Mouse (Mus musculus) ovary, postnatal 10 days (tissue): Measurements from ENCODE around the gene Cln6.
"Not testable (repeated sequence)": the region's sequence is repeated elsewhere in the genome, so short reads cannot be mapped to it uniquely, and the experiment has no call there.

Experiments used
- DNase-seq: peaks from one replicate; pipeline ENCODE4 v3.0.0; 2022; ENCODE audit warnings: low spot score

Cln6 gene

DNA sequence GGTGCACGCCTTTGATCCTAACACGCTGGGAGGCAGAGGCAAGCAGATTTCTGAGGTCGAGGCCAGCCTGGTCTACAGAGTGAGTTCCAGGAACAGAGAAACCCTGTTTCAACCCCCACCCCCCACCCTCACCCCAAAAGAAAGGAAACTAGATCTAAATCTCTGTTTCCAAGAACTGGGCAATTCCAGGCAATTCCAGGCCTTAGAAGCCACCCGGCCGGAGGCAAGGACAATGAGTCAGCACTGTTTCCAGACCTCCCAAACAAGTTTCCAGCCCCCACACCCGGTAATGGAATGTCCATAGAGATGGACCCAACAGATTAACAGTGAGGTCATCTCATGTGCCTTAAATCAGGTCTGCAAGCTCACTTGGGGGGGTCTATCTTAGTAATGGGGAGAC, 8.7 kb upstream of the Cln6 start:
- no peak for DNase-seq

DNA sequence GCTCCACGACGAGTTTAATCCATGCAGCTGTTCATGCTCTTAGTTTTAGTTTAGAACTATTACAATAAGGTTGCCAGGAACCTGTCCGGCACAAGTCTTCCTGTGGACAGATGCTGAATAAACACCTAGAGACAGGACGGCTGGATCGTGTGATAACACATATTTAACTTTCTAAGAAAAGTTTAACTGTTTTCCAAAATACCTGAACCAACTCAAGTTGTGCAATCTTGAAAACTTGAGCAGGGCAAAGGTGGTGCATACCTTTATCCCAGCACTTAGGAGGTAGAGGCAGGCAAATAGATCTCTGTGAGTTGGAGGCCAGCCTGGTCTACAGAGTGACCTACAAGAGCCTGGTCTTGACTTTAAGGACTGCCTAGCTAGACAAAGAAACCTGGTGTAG, 3.7 kb upstream of the Cln6 start:
- DNase-seq = no peak

DNA sequence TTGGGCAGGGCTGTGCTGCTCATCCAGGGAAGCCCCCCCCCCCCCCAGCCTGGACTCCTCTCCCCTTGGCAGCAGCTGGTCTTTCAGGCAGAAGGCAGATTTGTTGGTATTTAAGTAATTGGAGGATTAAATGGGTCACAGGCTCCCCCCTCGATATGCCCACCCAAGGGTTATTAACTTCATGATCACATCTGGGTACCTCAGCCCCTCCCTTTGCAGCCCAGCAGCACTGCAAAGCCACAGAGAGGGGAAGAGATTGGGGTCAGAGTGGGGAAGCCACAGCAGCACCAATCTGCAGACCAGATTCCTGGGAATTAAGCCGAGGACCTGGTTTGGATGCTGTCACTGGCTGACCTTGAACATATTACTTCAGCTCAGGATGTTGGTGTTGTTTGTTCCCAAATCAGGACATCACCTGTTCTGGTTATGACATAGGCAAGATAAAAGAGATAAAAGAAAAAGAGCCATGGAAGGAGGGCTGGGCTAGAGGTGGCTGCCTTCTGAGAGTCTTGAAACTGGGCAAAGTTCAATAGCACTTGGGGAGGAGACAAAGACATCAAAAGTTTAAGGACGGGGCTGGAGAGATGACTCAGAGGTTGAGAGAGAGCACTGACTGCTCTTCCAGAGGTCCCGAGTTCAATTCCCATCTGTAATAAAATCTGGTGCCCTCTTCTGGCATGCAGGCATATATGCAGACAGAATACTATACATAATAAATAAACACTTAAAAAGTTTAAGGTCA, 2.7 kb upstream of the Cln6 start:
- DNase-seq = no peak

DNA sequence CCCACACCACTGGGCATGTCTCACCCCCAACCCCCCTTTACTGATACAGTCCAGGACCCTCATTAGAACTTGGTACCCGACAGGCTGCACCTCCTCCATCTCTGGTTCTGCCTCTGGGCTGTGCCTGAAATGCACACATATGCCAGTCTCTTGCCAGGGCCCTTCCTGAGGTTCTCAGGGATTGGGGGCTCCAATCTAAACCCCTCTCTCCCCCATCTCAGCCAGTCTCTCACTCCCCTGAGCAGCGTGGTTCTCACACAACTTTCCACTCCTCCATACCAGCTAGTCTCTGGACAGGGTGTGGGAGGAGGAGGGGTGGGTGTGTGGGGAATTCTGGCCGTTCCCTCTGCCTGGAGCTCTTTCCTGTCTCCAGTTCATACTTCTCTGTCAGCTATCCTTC, 974 bp upstream of the Cln6 start:
- DNase-seq = no peak

DNA sequence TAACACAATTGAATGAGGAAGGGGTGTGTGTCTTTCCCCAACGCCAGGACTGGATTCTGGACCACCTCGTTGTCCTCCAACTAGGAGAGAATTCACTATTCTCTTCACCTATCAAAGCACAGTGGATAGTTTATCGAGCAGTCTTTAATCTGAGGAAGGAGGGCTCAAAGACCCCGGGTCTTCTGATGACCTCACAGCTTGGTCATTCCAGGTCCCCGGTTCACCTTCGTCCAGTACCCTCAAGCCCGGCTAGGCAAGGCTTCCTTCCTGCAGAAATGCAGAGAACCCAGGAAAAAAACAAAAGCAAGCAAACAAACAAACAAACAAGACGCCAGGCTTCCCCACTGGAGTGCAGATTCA, 459 bp upstream of the Cln6 start:
- no peak for DNase-seq

DNA sequence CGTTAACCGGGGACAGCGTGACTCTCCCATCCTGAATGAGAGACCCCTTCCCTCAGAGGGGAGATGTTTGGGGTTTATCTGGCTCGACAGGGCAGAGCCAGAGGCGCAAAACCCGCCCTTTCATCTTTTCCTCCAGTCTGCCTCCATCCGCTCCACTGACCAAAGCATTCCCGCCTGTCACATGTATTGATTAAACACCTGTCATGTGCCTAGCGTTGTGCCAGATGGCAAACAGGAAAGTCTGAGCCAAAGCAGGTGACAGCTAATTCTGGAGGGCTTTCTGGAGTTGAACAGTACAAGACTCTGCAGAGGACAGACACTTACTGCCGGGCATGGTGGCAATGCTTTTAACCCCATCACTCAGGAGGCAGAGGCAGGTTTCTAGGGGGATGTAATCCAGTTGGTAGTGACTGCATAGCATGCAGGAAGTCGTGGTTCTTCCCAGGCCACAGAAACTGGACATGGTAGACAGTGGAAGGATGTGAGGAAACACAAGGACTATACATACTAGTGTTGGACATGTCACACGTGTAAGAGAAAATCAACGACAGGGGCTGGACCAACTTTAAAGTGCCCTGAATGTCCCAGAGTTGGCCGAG, 686 bp downstream of the Cln6 start:
- DNase-seq = no peak

DNA sequence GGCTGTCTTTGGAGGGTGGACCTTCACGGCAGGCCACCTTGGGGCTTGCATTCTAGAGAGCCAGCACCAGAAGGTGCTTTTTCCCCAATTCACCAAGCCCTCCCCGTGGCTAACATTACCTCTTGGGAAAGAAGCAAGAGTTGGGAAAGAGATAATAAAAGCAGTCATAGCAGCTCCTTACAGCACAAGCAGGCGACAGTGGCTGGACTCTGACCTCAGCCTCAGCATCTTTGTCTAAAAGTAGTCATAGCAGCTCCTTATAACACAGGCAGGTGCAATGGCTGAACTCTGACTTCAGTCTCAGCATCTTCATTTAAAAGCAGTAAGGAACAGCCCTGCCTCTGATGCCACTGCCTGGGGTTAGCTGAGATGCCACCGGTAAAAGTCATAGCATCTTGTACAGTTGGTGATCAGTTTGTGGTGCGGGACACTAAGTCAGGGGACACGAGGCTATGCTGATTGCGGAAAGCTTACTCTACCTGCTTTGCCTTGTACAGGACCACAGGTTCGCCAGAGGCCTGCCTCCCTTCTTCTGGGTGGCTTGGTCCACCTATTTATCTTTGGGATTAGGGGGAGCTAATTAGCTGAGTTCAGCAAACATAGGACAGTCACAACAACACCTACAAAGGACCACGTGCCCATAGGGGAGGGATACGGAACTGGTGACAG, 4.9 kb downstream of the Cln6 start:
- DNase-seq = no peak

DNA sequence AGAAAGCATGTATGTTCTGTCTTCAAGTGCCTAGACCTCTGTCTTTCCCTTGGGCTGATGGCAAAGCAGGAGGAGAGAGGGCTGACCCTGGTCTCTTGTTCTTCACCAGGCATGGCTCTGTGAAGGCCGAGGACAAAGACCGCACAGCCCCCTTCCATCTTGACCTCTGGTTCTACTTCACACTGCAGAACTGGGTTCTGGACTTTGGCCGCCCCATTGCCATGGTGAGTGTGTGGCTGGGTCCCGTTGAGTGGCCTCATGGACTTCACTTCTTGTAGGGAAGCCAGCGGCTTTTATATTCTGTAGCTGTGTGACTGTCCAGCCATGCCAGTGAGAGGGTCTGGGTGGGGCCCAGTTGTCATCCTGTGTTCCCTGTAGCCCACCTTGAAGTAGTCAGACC, 5.9 kb downstream of the Cln6 start:
- DNase-seq = no peak

DNA sequence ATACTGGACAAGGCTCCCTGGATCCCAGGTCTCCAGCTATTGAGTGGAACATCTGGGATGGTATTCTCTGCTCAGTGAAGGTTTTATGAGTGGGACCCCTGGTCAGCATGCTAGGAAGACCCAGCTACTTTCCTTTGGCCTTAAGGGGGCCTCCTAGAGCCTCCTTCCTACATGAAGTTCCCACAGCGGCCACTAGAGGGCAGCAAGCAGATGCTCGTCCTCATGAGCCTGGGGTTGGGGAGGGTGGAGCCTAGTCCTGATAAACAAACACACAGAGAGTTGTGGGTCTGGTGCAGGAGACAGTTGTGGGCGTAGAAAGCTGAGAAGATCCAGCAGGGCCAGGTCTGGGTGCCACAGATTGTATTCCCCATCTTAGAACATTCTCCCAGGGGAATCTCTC, 9.1 kb downstream of the Cln6 start:
- peak; percentile 88 for DNase-seq

DNA sequence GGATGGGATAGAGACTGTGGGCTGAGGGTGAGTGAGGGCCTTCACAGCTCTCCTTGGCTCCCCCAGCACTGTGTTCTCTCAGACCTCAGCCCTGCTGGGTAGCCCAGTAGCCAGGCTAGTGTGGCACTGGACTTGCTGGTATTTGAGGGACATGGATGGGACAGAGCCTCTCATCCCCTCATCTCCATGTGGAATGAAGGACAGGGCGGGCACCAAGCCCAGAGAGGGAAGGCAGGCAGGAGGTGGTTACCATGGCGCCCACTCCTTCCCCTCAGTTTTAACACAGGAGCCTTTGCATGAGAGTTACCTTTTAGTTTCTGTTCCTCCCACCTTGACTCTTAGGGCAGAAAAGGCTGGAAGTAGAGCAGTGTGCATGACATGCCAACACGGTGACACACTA, 10.1 kb downstream of the Cln6 start:
- DNase-seq = no peak

DNA sequence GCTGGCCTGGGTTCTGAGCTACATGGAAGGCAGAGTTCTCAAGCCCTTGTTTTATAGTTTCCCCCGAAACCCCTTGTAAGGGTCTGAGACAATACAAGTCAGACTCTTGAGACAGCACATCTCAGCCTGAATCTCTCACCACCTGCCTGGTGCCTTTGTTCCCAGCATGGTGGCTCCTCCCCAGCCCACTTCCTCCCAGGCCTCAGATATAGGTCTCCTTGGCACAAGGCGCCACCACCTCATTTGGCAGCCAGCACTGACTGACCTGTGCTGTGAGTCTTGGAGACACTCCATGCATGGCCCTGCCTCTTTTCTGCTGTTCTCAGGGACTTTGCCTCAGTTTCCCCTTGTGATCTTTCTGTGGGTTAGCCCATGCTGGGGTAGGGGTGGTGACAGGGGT, 13.0 kb downstream of the Cln6 start:
- no peak for DNase-seq

DNA sequence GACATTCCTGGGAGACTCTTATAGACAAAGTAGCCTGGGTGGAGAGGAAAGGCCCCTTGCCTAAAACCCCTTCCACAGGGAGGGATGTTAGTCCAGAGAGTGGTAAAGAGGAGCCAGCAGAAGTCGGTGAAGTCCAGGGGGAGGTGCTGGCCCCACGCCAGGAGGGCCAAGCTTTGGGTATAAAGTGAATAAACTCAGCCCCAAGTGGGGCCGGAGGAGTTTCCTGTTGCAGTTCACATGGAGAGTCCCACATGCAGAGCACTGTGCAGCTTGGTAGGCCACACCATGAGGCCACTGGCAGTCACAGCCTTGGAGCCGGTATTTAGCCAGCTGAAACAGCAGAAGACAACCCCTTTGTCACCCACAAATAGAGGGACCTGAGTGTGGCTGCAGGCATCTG, 15.9 kb downstream of the Cln6 start:
- DNase-seq = no peak

DNA sequence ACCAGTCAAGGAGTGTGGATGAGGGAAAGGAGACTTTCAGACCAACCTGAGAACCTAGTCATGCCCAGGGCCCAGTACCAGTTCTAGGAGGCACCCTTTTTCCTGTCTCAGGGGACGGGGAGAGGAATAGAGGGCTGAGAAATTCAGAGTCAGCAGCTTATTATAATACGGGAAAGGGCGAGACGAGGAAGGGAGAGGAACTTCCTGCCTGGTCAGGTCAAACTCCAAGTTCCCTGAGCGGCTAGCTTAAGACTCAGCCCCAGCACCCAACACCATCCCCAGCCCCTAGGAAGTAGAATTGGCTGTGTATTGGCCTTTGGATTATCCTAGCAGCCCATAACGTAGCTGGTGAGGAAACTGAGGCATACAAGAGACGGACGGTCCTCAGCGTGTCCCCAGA, 18.6 kb downstream of the Cln6 start:
- DNase-seq = no peak

DNA sequence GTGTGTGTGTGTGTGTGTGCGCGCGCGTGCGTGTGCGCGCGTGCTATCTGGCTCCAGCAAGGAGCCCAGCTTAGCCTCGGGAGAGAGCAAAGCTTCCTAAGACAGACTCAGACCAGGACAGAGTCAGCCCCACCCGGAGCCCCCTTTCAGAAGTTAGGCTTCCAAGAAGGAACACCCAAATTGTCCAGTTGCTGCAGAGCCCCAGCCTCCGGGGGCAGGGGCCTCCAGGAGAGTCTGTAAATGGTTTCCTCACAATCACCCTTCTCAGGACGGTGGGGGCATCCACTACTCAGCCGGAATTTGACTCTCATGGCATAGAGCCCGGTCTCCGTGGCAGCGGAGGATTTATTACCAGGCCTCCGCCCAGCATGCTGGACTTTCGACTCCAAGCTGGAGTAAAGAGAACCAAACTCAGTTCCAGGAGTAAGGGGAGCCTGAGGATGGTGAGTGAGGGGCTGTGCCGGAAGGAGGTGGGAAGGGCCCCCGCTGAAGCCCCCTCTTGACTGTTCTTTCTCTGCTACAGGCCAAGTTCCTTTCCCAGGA, 19.2 kb downstream of the Cln6 start, which contains the start of gene Calml4:
TSS of gene Calml4 (plus strand) at position 362 of the 543 bp plus-strand sequence.
- peak; percentile 75 for DNase-seq

DNA sequence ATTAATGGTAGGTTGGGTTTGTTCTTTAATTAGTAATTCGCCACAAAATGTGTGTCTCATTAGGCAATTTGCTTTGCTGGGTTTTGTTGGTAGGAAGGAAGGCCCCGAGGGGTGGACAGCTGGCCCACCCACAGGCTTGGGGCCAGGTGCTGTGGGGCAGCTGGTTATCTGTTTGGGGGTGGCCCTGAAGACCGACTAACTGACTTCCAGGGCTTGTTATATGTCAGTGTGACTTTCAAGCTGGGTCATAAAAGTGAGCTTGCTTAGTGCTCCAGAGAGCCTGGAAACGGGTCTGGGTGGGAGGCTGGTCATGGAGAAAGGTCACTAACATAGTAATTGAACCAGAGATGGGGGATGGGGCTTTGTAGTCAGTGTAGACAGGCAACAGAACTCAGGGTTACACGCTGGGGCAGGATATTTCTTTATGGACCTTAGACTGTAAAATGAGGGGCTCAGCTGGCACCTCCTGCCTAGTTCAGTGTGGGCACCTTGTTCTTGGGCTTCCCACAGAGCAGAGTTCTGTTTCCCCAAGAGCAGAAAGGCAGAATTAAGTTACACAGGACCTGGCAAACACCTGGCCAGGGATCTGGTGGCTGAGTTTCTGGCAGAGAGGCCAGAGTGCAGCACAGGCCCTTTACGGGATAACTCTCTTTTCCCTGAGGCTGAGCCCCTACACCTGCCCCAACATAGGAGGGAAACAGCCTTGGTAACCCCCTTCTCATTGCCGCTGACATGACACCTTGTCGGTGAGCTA, 19.9 kb downstream of the Cln6 start:
- DNase-seq = peak; percentile 19

DNA sequence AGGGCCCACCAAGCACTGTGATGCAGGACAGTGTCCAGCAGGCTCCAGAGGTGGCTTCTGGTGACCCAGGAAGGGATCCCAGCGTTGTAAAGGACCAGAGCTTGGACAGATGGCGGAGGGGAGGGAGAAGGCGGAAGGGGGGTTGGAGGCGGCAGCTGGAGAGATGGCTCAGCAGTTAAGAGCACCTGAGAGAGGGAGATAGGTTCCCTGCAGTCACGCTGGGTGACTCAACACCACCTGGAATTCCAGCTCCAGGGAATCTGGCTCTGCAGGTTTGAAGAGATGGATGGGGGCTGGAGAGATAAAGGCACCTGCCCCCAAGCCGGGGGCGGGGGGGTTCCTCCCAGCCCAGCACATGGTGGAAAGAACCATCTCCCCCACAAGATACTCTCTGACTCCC, 21.5 kb downstream of the Cln6 start:
- DNase-seq = not testable (repeated sequence)

DNA sequence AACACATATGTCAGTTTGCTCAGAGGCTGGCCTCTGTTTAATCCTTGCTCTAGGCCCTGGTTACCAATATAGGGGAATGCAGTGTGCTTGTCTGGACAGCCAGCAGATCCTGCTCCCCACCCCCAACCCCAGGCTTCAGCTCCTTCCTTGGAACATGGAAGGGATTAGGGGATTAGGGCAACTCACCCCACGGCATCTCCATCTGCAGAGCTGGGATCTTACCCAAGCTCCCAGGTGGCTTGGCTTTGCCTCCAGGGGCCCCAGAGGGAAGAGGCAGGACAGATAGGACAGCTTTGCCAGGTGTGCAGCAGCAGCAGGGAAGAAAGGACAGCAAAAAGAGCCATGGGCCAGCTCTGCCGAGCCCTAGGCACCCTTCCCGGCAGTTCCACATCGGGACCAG, 22.3 kb downstream of the Cln6 start:
- no peak for DNase-seq

DNA sequence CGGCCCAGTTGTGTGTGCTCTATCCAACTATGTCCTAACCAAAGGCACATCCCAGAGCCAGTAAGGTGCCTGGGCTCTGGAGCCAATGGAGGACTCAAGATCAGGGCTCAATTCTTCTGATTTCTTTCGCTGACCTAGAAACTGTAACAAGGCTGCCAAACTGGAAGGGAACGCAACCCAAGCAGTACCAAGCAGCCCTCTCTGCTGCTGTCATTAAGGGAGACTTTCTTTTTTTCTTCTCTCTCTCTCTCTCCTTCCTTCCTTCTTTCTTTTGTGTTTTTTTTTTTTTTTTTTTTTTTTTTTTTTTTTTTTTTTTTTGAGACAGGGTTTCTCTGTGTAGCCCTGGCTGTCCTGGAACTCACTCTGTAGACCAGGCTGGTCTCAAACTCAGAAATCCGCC, 30.7 kb downstream of the Cln6 start:
- not testable (repeated sequence) for DNase-seq

DNA sequence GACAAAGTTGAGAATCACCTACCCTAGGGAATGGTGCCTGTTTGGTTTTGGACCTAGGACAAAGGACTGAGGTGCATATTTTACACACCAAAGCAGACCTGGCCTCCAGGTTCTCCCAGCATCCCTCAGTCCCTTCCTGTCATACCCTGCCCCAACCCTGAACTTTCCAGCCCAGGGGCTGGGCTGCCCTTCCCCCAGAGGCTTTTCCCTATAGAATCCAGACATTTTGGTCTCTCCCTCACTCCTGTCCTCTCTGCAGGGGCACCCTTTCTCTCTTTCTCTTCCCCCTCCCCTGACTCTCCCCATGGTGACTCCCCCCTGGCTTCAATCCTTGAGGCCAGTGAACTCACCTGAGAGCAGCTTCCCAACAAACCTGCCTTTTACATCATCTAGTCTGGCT, 32.1 kb downstream of the Cln6 start:
- DNase-seq = no peak

DNA sequence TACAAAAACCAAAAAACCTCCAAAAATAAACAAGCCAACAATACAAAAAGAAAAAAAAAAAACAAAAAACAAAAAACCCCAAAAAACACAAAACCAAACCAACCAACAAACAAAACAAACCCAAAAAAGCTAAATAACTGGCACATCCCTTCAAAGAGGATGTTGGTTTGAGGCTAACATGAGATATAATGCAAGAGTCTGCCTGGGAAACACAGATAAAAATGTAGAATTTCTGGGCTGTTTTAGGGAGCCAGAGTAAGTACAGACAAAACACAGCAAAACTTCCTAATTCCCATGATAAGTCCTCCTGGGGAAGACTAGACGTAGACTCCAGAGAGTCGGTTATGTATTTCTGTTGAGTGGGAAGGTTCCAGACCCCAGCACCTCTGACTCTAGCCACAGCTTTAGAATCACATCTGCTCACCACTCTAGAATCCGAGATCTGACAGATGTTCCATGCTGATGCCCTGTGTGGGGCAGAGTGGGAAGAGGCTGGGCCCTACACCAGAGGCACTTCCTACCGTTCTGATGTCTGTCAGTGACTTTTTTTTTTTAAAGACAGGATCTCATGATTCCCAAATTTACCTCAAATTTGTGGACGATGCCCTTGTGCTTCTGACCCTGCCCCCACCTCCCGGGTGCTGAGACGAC, 38.5 kb downstream of the Cln6 start:
- no peak for DNase-seq

DNA sequence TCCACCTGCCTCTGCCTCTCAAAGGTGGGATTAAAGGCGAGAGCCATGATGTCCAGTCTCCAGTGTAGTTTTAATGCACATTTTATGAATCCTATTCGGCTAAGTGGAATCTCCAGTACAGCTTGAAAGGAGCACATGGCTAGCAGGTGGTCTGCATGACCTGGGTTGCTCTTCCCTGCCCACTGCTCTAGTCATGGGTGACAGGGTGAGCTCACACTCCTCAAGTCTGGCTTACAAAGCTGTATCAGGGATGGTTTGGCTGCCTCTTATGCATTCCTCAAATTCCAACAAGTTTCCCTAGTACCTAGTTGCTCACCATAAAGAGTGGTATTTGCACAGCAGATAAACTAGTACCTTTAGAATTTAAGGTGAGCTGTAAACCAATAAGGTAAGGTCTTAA, 39.2 kb downstream of the Cln6 start:
- DNase-seq = no peak

DNA sequence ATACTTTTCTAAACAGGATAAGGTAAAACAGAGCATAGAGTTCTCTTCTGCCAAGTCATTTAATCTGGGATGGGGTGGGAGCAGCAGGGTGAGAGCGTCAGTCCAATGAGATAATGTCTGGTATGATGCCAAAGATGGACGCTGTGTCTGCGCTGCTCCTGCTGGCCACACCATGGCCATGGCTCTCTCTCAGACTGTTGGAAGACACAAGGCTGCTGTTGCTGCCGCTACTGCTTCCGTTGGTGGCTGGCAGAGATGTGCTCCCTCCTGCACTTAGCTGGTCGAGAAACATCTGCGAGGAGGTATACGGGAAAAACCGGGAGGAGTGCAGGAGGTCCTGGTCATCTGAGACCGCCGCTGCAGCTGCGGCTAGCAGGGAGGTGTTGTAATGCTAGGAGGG, 43.3 kb downstream of the Cln6 start:
- no peak for DNase-seq
